Mouse (Mus musculus) inflammation-experienced regulatory T-cells, adult 6 months (primary cell): ENCODE results near the gene Pxmp2. TPM values are rescaled to one million over a fixed set of nuclear protein-coding genes. Genes with fewer than 3 reads are reported as not detected.

Experiments used
- ATAC-seq: one replicate; pipeline ENCODE4 v1.8.0; 2017
- polyA plus RNA-seq, 3 experiments: library from polyadenylated mRNA; unstranded; fragments of 100-300 nt; shearing (Covaris generic); gene quantifications; one replicate each; pipeline ENCODE4 v1.2.1; 2017

Gene Pxmp2
- 1 to 10 TPM; 2.7 to 4.2 (median 3.1) TPM for polyA plus RNA-seq

GRCm38 (mm10) chr5:110285770-110286445 is at the start of gene Pxmp2, which contains the start of gene Pole:
Gene Pxmp2 (minus strand): TSS chr5:110286186.
Gene Pole (plus strand): TSS chr5:110286306.
- ATAC-seq: peak; percentile 82

GRCm38 (mm10) chr5:110330508-110330907 is 44.5 kb upstream of the Pxmp2 start:
- no peak for ATAC-seq

- ATAC-seq: no peak
These were observed 27.1 kb upstream of the Pxmp2 start for GRCm38 (mm10) chr5:110313127-110313526.

- ATAC-seq: no peak
These were observed 22.9 kb upstream of the Pxmp2 start for GRCm38 (mm10) chr5:110308861-110309260.

- peak; percentile 32 for ATAC-seq
These were observed 14.6 kb upstream of the Pxmp2 start for GRCm38 (mm10) chr5:110300591-110300990.

- ATAC-seq: no peak
These were observed 10.7 kb upstream of the Pxmp2 start for GRCm38 (mm10) chr5:110296637-110297036.

- ATAC-seq: no peak
These were observed 5.7 kb upstream of the Pxmp2 start for GRCm38 (mm10) chr5:110291649-110292048.

- ATAC-seq: no peak
These were observed 1.1 kb upstream of the Pxmp2 start for GRCm38 (mm10) chr5:110287084-110287475.

GRCm38 (mm10) chr5:110286446-110287083 is 579 bp upstream of the Pxmp2 start:
- peak; percentile 44 for ATAC-seq

GRCm38 (mm10) chr5:110285156-110285555 is 830 bp downstream of the Pxmp2 start:
- no peak for ATAC-seq

GRCm38 (mm10) chr5:110284536-110284935 is 1.4 kb downstream of the Pxmp2 start:
- ATAC-seq: peak; percentile 64

GRCm38 (mm10) chr5:110281984-110282383 is 4.0 kb downstream of the Pxmp2 start:
- ATAC-seq: no peak

- no peak for ATAC-seq
These were observed 9.1 kb downstream of the Pxmp2 start for GRCm38 (mm10) chr5:110276910-110277309.

- no peak for ATAC-seq
These were observed 9.6 kb downstream of the Pxmp2 start for GRCm38 (mm10) chr5:110276391-110276790.

- no peak for ATAC-seq
These were observed 11.1 kb downstream of the Pxmp2 start for GRCm38 (mm10) chr5:110274846-110275245.

GRCm38 (mm10) chr5:110274147-110274546 is 11.8 kb downstream of the Pxmp2 start:
- ATAC-seq: peak; percentile 48

GRCm38 (mm10) chr5:110270242-110270641 is 15.7 kb downstream of the Pxmp2 start:
- ATAC-seq: no peak

GRCm38 (mm10) chr5:110269141-110270101 is 16.6 kb downstream of the Pxmp2 start, which contains the start of gene Pgam5:
Gene Pgam5 (minus strand): TSS chr5:110269913.
- ATAC-seq: peak; percentile 78

- no peak for ATAC-seq
These were observed 19.0 kb downstream of the Pxmp2 start for GRCm38 (mm10) chr5:110266941-110267340.

GRCm38 (mm10) chr5:110244091-110244490 is 41.9 kb downstream of the Pxmp2 start:
- no peak for ATAC-seq

GRCm38 (mm10) chr5:110232346-110232745 is 53.6 kb downstream of the Pxmp2 start:
- ATAC-seq: no peak

- no peak for ATAC-seq
These were observed 54.3 kb downstream of the Pxmp2 start for GRCm38 (mm10) chr5:110231638-110232037.
